Mouse (Mus musculus): Measurements from ENCODE around the gene Cyp2s1.

Gene Cyp2s1

DNA sequence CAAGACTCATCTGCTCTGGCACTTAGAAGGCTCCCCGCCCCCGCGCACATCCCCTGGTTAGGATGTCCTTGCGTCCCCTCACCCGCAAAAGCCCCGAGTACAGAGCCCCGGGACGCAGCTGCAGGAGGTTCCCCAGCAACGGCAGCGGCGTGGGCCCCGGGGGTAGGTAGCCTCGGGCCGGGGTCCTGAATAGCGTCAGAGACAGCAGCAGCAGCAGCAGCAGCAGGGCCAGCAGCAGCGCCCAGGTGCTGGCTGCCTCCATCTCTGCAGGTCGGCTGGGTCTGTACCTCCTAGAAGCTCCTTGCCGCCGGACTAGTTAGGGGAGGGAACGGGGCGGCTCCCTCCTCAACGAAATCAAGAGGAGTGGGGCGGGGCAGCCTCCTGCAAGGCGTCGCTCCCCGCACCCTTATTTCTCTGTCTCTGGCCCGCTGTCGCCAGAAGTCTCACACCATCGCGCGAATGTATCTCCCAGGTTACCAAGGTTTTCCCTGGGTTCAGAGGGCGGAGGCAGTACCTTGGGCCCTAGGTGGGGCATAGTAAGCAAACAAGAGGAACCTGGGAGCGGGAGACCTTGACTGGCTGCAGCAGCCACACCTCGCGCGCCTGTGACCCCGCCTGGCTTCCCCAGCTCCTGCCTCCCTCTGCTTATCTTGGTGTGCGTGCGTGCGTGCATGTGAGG, at the start of gene Cyp2s1:
Gene Cyp2s1 (minus strand): TSS at position 673 of the 679 bp plus-strand sequence.
- DNase-seq, result peak; percentile 73

GRCm38 (mm10) chr7:25864861-25865260, 48.1 kb upstream of the Cyp2s1 start:
- DNase-seq, result no peak

- no peak for DNase-seq
These were observed 47.0 kb upstream of the Cyp2s1 start for GRCm38 (mm10) chr7:25863756-25864155.

DNA sequence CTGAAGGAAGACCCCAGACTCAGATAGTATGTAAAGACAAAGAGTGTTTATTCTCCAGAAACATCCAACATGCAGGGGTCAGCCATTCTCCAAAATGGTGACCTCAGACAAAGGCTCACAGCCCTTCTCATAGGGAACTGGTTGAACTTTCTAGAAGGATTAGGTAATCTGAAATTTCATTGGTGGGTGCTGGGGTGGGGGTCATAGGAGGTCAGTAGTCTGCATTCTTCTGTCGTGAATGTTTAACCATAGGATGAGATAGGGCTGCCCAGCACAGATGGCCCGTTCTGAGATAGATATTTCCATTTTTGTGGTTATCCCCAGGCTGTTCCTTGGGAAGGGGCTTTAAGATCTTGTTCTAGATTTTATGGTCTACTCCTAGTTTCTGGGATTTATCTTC, 45.7 kb upstream of the Cyp2s1 start:
- DNase-seq, result no peak

GRCm38 (mm10) chr7:25859962-25860870, 43.5 kb upstream of the Cyp2s1 start:
- DNase-seq, result peak; percentile 25

DNA sequence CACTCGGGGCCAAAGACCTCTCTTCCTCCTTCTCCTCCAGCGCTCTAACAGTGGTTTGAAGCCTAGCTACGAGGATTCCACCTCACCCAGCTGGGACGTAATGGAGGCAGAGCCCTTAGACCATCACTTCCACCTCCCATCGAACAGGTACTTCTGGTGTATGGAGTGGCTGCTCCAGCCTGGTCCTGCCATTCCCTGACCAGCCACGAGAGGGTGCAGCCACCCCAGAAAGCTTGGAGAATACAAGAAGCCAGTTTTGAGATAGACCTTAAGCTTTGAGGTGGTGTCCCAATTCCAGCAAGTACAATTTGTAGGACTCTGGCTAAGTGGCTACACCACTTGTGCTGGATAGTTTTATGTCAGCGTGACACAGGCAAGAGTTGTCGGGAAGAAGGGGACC, 38.4 kb upstream of the Cyp2s1 start:
- peak; percentile 83 for DNase-seq

DNA sequence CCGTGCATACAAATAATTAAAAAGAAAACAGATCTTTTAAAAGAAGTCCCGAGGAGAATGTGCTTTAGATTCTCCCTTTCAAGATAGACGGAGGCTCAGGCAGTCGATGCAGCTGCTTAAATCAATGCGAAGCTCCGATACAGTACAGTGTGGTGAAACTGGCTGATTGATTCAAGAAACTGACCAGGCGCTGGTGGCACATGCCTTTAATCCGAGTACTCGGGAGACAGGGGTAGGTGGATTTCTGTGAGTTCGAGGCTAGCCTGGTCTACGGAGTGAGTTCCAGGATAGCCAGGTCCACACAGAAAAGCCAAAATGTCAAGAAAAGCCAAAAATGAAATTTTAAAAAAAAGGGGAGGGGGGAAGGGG, 31.7 kb upstream of the Cyp2s1 start:
- DNase-seq, result no peak

DNA sequence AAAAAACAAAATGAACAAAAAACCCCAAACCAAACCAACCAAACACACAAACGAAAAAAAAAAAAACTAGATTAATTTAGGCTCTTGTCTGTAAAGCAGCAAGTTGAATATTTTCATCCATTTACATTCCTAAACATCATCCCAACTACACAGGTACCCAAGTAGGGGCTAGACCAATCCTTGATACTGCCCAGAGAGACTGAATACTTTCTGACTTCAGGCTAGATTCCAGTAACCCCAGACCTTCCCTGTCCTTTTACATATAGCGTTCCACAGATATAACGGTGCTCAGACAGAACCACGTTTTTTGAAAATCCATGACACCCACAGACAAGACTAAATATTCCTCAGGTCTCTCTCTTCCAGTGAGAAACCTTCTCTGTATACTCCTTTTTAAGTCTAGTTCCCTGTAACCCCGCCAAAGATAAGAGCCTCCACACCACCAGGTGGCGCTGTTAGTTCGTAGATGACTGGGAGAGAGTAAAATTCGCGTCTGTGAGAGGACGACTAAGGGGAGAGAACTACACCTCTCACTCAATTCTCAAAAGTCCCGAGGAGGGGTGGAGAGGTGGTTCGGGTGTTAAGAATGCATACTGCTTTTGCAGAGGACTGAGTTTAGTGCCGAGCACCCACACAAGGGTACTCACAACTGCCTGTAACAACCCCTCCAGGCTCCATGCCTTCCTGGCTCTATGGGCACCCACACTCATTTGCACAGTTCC, 31.2 kb upstream of the Cyp2s1 start:
- DNase-seq, result peak; percentile 94

- DNase-seq, result no peak
These were observed 28.2 kb upstream of the Cyp2s1 start for GRCm38 (mm10) chr7:25844885-25845284.

- no peak for DNase-seq
These were observed 27.7 kb upstream of the Cyp2s1 start for GRCm38 (mm10) chr7:25844423-25844822.

DNA sequence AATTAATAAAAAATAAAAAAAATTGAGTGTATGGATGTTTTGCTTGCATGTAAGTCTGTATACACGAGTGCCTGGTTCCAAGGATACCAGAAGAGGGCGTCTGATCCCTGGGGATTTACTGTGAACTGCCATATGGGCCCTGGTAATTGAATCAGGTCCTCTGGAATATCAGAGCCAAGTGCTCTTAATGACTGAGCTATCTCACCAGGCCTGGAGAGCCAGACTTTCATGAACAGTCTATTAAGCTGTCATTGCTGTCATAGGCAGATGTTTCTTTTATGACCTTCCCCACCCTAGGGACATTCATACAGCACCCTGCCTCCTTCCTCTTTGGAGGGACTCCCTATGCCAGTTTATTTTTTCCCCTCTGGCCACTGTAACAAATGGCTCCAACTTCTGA, 26.8 kb upstream of the Cyp2s1 start:
- no peak for DNase-seq

- DNase-seq, result no peak
These were observed 24.2 kb upstream of the Cyp2s1 start for GRCm38 (mm10) chr7:25840908-25841307.

GRCm38 (mm10) chr7:25835188-25835891, 18.6 kb upstream of the Cyp2s1 start:
- no peak for DNase-seq

GRCm38 (mm10) chr7:25831557-25832530, 15.1 kb upstream of the Cyp2s1 start:
- DNase-seq, result peak; percentile 64

GRCm38 (mm10) chr7:25830251-25830650, 13.5 kb upstream of the Cyp2s1 start:
- no peak for DNase-seq

GRCm38 (mm10) chr7:25827199-25827598, 10.5 kb upstream of the Cyp2s1 start:
- peak; percentile 81 for DNase-seq

- no peak for DNase-seq
These were observed 9.3 kb upstream of the Cyp2s1 start for GRCm38 (mm10) chr7:25826029-25826428.

- peak; percentile 56 for DNase-seq
These were observed 8.3 kb upstream of the Cyp2s1 start for GRCm38 (mm10) chr7:25825043-25825442.

- DNase-seq, result no peak
These were observed 1.1 kb downstream of the Cyp2s1 start for GRCm38 (mm10) chr7:25815571-25815970.

DNA sequence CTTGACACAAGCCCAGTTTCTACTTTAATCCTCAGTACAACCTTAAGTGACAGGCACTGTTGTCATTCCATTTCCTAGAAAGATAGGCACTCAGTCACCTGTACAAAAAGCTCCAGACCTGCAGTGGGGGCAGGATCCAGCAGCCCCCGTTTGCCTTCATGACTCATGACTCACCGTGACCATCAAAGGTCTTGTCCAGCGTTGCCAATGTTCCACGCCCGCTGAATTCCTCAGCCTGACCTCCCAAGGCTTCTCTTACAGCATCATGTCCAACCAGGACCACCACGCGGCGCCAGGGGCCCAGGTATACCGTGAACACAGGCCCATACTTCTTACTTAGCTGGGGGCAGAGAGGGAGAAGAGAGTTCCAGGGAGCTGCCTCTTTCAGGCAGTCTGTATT, 2.0 kb downstream of the Cyp2s1 start:
- no peak for DNase-seq

DNA sequence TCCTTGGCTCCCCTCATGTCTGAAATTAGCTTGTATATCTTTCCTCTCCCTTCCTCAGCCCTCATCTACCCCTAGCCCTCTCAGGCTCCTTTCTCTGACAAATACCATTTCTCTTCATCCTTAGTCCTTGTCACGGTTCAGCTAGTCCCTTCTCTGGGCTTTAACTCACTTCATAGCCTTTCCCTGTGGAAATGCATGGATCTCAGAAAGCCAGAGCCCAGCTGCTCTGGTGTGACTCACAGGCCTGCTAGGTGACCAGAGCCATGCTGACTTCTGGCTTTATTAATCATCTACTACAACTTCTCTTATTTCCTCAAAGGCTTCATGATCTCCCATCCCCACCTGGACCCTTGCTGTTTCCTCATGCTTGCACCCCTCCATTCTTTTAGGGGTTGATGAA, 4.5 kb downstream of the Cyp2s1 start:
- no peak for DNase-seq

DNA sequence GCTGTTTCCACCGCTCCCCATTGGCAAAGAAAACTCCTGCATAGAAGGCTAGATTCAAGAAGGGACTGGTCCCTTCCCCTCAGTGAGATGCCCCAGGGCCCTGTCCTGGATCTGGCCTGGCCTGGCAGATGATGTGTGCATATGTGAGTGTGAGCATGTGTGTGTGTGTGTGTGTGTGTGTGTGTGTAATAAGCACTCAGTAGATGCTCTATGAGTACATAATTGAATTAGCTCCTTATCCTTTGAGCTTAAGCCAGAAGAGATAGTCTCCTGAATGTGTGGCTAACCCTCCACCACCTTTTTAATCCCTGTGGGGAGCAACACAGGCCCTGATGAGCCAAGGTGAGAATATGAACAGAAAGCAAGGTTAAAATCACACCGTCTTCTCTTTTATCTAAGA, 5.0 kb downstream of the Cyp2s1 start:
- DNase-seq, result no peak
